Mouse (Mus musculus): ENCODE data around the gene Id1. TPM values are rescaled to one million over a fixed set of nuclear protein-coding genes. Genes with fewer than 3 reads are reported as not detected.

The Id1 gene
- polyA plus RNA-seq, 1 experiment from 2014 or later, result 61.1 TPM

DNA sequence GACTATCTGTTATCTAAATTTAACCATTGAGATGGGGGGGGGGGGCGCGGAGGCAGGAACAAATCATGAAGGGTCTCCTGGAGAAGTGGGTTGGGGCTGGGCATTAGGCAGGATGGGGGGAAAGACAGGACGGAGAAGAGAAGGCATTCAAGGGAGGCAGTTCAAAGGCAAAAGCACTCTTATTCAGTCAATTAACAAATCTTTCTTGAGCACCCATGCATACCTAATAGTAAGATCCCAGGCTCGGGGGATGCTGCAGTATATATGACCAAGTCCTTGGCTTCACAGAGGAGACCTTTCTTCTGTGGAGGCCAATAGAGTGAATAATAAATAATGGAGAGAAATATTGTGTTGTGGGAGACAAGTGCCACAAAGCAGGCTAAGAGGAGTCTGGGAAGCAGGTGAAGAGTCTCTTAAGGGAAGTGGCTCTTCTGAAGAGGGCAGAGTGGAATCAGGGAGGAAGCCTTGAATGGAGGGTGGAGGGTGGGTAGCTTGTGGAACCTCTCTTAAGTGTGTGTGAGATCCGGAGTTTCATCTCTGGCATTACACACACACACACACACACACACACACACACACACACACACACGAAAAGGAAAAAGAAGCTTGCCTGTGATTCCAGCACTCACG lies 29.1 kb downstream of the Id1 start:
- Histone ChIP-seq H3K36me3 (replicated peaks) (no peaks in the 10 kb centered on the region), H3K4me3 (peak overlapping the region; percentile 39), H3K27ac (peak overlapping the region; percentile 71), H3K9me3 (no peaks in the 10 kb centered on the region), H3K4me1 (peaks cover 34% of the 10 kb centered on the region), H3K27me3 (ENCODE audit: poor library complexity, severe bottlenecking) (peaks cover 7% of the 10 kb centered on the region)
- WGBS, result 30% methylated on average over 7 of the region's 7 CpGs
- DNase-seq (ENCODE audit: extremely low spot score, low spot score), result no peak

DNA sequence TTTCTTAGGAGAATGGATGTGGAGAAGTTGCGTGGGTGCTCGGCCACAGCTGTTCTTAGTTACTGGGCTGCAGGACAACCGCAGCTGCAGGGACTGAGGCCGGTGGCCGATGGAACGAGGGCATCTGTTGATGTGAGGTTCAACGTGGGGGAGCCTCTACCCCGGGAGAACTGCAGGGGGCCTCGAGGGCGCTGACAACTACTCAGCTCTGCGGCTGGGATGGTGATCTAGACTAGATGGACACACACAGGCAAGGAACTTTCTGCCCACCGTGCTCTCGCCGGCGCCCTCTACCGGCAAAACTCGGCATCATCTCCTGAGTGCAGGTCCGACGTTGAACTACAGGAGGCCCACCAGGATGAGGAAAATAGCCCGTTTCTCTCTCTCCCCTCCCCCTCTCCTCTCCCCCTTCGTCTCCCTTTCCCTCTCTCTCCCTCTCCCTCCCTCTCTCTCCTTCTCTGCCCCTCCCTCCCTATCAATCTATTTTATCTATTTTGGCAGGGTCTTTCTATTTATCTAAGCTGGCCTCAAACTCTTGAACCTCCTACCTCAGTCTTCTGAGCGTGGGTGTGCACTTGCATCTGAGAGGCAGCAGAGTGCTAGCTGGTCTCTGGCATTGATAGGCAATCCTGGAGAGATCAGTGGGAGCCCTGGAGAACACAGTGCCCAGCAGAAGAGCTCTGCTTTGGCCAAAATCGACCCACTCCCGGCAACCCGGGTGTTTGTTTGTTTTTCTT lies 30.5 kb downstream of the Id1 start:
- Histone ChIP-seq H3K4me1 (peaks cover 34% of the 10 kb centered on the region), H3K36me3 (replicated peaks) (no peaks in the 10 kb centered on the region), H3K9me3 (no peaks in the 10 kb centered on the region), H3K27me3 (ENCODE audit: poor library complexity, severe bottlenecking) (peaks cover 7% of the 10 kb centered on the region), H3K4me3 (peak overlapping the region; percentile 18; the same call in 1 of the 2 replicates), H3K27ac (peak overlapping the region; percentile 72)
- WGBS, result 19% methylated on average over 25 of the region's 25 CpGs
- DNase-seq (ENCODE audit: extremely low spot score, low spot score), result peak; percentile 89

- WGBS, result 60% methylated on average over 12 of the region's 12 CpGs
Observed at GRCm38 (mm10) chr2:152767618-152768271, 31.7 kb downstream of the Id1 start.

GRCm38 (mm10) chr2:152769677-152770076 lies 33.6 kb downstream of the Id1 start:
- no peaks in the 10 kb centered on the region for H3K27me3 ChIP-seq (ENCODE audit: poor library complexity, severe bottlenecking)
- H3K9me3 ChIP-seq, result no peaks in the 10 kb centered on the region
- H3K4me1 ChIP-seq, result peaks cover 22% of the 10 kb centered on the region
- no peak for DNase-seq (ENCODE audit: extremely low spot score, low spot score)
- 91% methylated on average over 7 of the region's 7 CpGs for WGBS
- H3K27ac ChIP-seq, result no peak overlapping the region
- no peak overlapping the region for H3K4me3 ChIP-seq
- no peaks in the 10 kb centered on the region for H3K36me3 ChIP-seq (replicated peaks)

More at GRCm38 (mm10) chr2:152767618-152768271, 31.7 kb downstream of the Id1 start:
- Histone ChIP-seq H3K9me3 (no peaks in the 10 kb centered on the region), H3K4me1 (peaks cover 34% of the 10 kb centered on the region), H3K36me3 (replicated peaks) (no peaks in the 10 kb centered on the region), H3K4me3 (no peak overlapping the region), H3K27ac (no peak overlapping the region), H3K27me3 (ENCODE audit: poor library complexity, severe bottlenecking) (peaks cover 7% of the 10 kb centered on the region)
- peak; percentile 31 for DNase-seq (ENCODE audit: extremely low spot score, low spot score)

GRCm38 (mm10) chr2:152771571-152771970 lies 35.5 kb downstream of the Id1 start:
- no peaks in the 10 kb centered on the region for H3K36me3 ChIP-seq (replicated peaks)
- 94% methylated on average over 9 of the region's 9 CpGs for WGBS
- H3K27ac ChIP-seq, result no peak overlapping the region
- H3K27me3 ChIP-seq (ENCODE audit: poor library complexity, severe bottlenecking), result no peaks in the 10 kb centered on the region
- peaks cover 3% of the 10 kb centered on the region for H3K4me1 ChIP-seq
- H3K9me3 ChIP-seq, result no peaks in the 10 kb centered on the region
- DNase-seq (ENCODE audit: extremely low spot score, low spot score), result no peak
- no peak overlapping the region for H3K4me3 ChIP-seq

GRCm38 (mm10) chr2:152772231-152772630 lies 36.2 kb downstream of the Id1 start:
- WGBS, result 33% methylated on average over 1 of the region's 1 CpGs
- Histone ChIP-seq H3K4me3 (no peak overlapping the region), H3K4me1 (no peaks in the 10 kb centered on the region; the same call in 1 of the 2 replicates), H3K27ac (no peak overlapping the region), H3K27me3 (ENCODE audit: poor library complexity, severe bottlenecking) (no peaks in the 10 kb centered on the region), H3K9me3 (no peaks in the 10 kb centered on the region), H3K36me3 (replicated peaks) (no peaks in the 10 kb centered on the region)
- no peak for DNase-seq (ENCODE audit: extremely low spot score, low spot score)

GRCm38 (mm10) chr2:152775357-152775756 lies 39.3 kb downstream of the Id1 start:
- Histone ChIP-seq H3K4me3 (no peak overlapping the region), H3K27ac (no peak overlapping the region)
- DNase-seq (ENCODE audit: extremely low spot score, low spot score), result no peak

GRCm38 (mm10) chr2:152776019-152776418 lies 40.0 kb downstream of the Id1 start:
- Histone ChIP-seq H3K9me3 (no peaks in the 10 kb centered on the region), H3K4me1 (peaks cover 4% of the 10 kb centered on the region), H3K27me3 (ENCODE audit: poor library complexity, severe bottlenecking) (no peaks in the 10 kb centered on the region), H3K4me3 (no peak overlapping the region), H3K27ac (no peak overlapping the region), H3K36me3 (replicated peaks) (peaks cover 27% of the 10 kb centered on the region)
- 90% methylated on average over 3 of the region's 3 CpGs for WGBS
- no peak for DNase-seq (ENCODE audit: extremely low spot score, low spot score)

More at GRCm38 (mm10) chr2:152775357-152775756, 39.3 kb downstream of the Id1 start:
- Histone ChIP-seq H3K27me3 (ENCODE audit: poor library complexity, severe bottlenecking) (no peaks in the 10 kb centered on the region), H3K36me3 (replicated peaks) (peaks cover 20% of the 10 kb centered on the region), H3K9me3 (no peaks in the 10 kb centered on the region), H3K4me1 (no peaks in the 10 kb centered on the region; the same call in 1 of the 2 replicates)
- 83% methylated on average over 4 of the region's 4 CpGs for WGBS

DNA sequence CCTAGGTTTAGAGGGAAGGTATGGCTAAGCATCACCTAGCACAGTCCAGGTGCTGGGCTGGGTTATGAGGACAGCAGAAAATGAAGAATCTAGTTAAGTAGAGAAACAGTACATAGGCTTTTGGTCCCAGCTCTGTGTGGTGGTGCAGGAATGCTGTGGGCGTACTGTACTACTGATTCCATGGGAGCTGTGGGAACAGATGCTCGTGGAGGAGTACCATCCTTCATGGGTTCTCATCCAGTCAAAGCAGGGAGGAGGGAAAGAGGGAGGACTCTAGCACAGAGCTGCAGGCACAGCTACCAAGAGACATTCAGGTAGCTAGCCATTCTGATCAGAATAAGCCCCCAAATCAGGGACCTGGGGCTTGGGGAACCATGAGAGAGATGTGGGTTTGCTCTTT lies 40.4 kb downstream of the Id1 start:
- Histone ChIP-seq H3K4me3 (no peak overlapping the region), H3K9me3 (no peaks in the 10 kb centered on the region), H3K36me3 (replicated peaks) (peaks cover 31% of the 10 kb centered on the region), H3K4me1 (peaks cover 8% of the 10 kb centered on the region), H3K27me3 (ENCODE audit: poor library complexity, severe bottlenecking) (no peaks in the 10 kb centered on the region), H3K27ac (no peak overlapping the region)
- DNase-seq (ENCODE audit: extremely low spot score, low spot score), result no peak
- 92% methylated on average over 2 of the region's 2 CpGs for WGBS

DNA sequence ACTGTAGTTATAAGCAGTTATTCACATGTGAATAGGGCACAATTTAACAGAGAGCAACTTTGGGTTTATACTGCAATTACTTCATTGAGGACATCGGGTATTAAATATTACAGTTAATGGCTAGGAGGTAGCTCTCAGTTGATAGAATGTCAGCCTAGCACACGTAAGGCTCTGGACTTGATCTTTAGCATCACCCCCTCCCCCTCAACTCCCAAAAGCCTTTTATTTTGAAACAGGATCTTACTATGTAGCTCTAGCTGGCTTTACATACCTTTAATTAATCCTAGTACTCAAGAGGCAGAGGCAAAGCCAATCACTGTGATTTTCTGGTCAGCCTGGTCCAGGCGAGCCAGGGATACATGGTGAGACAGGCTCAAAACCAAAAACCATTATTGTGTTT lies 41.0 kb downstream of the Id1 start:
- DNase-seq (ENCODE audit: extremely low spot score, low spot score), result no peak
- Histone ChIP-seq H3K27me3 (ENCODE audit: poor library complexity, severe bottlenecking) (no peaks in the 10 kb centered on the region), H3K4me3 (no peak overlapping the region), H3K36me3 (replicated peaks) (peaks cover 37% of the 10 kb centered on the region), H3K4me1 (peaks cover 15% of the 10 kb centered on the region), H3K27ac (no peak overlapping the region), H3K9me3 (no peaks in the 10 kb centered on the region)
- 86% methylated on average over 3 of the region's 3 CpGs for WGBS

DNA sequence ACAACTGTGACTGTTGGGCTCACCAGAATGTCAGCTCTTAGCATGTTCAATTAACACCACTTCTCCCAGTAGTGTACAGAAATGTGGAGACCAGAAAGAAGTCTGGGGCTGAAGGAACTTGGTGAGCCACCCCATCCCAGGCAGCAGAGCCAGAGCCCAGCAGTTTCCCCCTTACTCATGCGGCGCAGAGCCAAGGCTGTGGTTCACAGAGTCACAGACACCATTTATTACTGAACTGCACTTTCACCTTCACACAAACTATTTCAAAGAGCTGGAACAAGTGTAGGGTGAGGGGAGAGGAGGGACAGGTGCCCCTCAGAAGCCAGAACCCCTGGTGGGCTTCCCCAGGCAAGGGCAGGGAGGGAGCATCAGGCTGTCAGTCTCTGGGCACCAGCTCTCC lies 44.4 kb downstream of the Id1 start:
- DNase-seq (ENCODE audit: extremely low spot score, low spot score), result no peak
- H3K4me1 ChIP-seq, result peaks cover 21% of the 10 kb centered on the region
- 89% methylated on average over 2 of the region's 2 CpGs for WGBS

GRCm38 (mm10) chr2:152781031-152781711 lies 45.1 kb downstream of the Id1 start:
- Histone ChIP-seq H3K27me3 (ENCODE audit: poor library complexity, severe bottlenecking) (no peaks in the 10 kb centered on the region), H3K4me1 (peaks cover 24% of the 10 kb centered on the region), H3K36me3 (replicated peaks) (peaks cover 59% of the 10 kb centered on the region), H3K27ac (peak overlapping the region; percentile 40; the same call in 1 of the 2 replicates), H3K4me3 (no peak overlapping the region), H3K9me3 (no peaks in the 10 kb centered on the region)
- DNase-seq (ENCODE audit: extremely low spot score, low spot score), result no peak
- 85% methylated on average over 3 of the region's 3 CpGs for WGBS

More for the DNA sequence above, 44.4 kb downstream of the Id1 start:
- H3K36me3 ChIP-seq (replicated peaks), result peaks cover 57% of the 10 kb centered on the region
- H3K9me3 ChIP-seq, result no peaks in the 10 kb centered on the region
- no peak overlapping the region for H3K4me3 ChIP-seq
- H3K27ac ChIP-seq, result peak overlapping the region; percentile 31; the same call in 1 of the 2 replicates
- H3K27me3 ChIP-seq (ENCODE audit: poor library complexity, severe bottlenecking), result no peaks in the 10 kb centered on the region

Measured in forebrain, embryonic 10.5 days (tissue).